Mouse (Mus musculus) limb, embryonic 13.5 days (tissue): Measurements from ENCODE around the gene Gm29666. TPM values are rescaled to one million over a fixed set of nuclear protein-coding genes. Genes with fewer than 3 reads are reported as not detected.

ENCODE experiments used
- ATAC-seq: fragments of 200-750 bp; cut with Nextera tagmentation; 2 replicates; pipeline ENCODE4 v1.8.0; 2017; ENCODE audit warnings: low read depth, moderate number of reproducible peaks, moderate TSS enrichment; ENCODE audit not compliant: low FRiP score
- H3K27ac ChIP-seq: fragments of 300-500 bp; sonication (generic); 2 replicates; pipeline ENCODE4 v1.5.1; 2015; ENCODE audit warnings: inconsistent platforms, mild to moderate bottlenecking, moderate library complexity
- H3K27me3 ChIP-seq: fragments of 300-500 bp; sonication (generic); 2 replicates; pipeline ENCODE4 v1.6.1; 2015; ENCODE audit warnings: mild to moderate bottlenecking, inconsistent platforms
- H3K36me3 ChIP-seq: fragments of 300-500 bp; sonication (generic); 2 replicates; pipeline ENCODE4 v1.6.1; 2015; ENCODE audit warnings: inconsistent platforms, mild to moderate bottlenecking, moderate library complexity
- H3K4me1 ChIP-seq: fragments of 300-500 bp; sonication (generic); 2 replicates; pipeline ENCODE4 v1.6.1; 2015; ENCODE audit warnings: inconsistent platforms
- H3K4me2 ChIP-seq: fragments of 300-500 bp; sonication (generic); replicated peaks from 2 replicates; pipeline ENCODE4 v1.6.1; 2015; ENCODE audit warnings: inconsistent platforms, mild to moderate bottlenecking, moderate library complexity
- H3K4me3 ChIP-seq: fragments of 300-500 bp; sonication (generic); 2 replicates; pipeline ENCODE4 v1.5.1; 2015; ENCODE audit warnings: moderate library complexity, mild to moderate bottlenecking, inconsistent platforms
- H3K9ac ChIP-seq: fragments of 300-500 bp; sonication (generic); 2 replicates; pipeline ENCODE4 v1.6.1; 2015; ENCODE audit warnings: mild to moderate bottlenecking, inconsistent platforms
- H3K9me3 ChIP-seq: fragments of 300-500 bp; sonication (generic); 2 replicates; pipeline ENCODE4 v1.6.1; 2016; ENCODE audit warnings: inconsistent platforms
- WGBS: fragments of 180-500 bp; shearing (Covaris S2); methylation state at CpG from one replicate; pipeline ENCODE4 v1.1.7; 2015; 5-methylcytosine and 5-hydroxymethylcytosine counted together
- polyA plus RNA-seq: library from polyadenylated mRNA; unstranded; fragments of >200 nt; fragmentation: Nextera tagmentation; extraction: Ambion mirVana; gene quantifications from 2 replicates; pipeline ENCODE4 v1.2.1, GENCODE M21; 2015

The Gm29666 gene
- polyA plus RNA-seq, 1 experiment from 2014 or later = 0.73 TPM

- Histone ChIP-seq H3K9ac (no peak overlapping the region), H3K4me1 (no peaks in the 10 kb centered on the region), H3K4me3 (no peak overlapping the region), H3K27me3 (no peaks in the 10 kb centered on the region), H3K9me3 (no peaks in the 10 kb centered on the region), H3K4me2 (no peak overlapping the region), H3K27ac (no peak overlapping the region; the same call in 1 of the 2 replicates), H3K36me3 (peaks cover 66% of the 10 kb centered on the region)
- 79% methylated on average over 5 of the region's 5 CpGs for WGBS
- no peak for ATAC-seq
These were observed 24.5 kb upstream of the Gm29666 start for GRCm38 (mm10) chr15:84944319-84944718.

GRCm38 (mm10) chr15:84942647-84943285 is 22.9 kb upstream of the Gm29666 start:
- Histone ChIP-seq H3K4me3 (no peak overlapping the region), H3K36me3 (peaks cover 66% of the 10 kb centered on the region), H3K27ac (no peak overlapping the region), H3K4me2 (no peak overlapping the region), H3K27me3 (no peaks in the 10 kb centered on the region), H3K9me3 (no peaks in the 10 kb centered on the region), H3K9ac (no peak overlapping the region), H3K4me1 (no peaks in the 10 kb centered on the region)
- ATAC-seq = no peak
- WGBS = 78% methylated on average over 11 of the region's 11 CpGs

GRCm38 (mm10) chr15:84940102-84940501 is 20.3 kb upstream of the Gm29666 start:
- no peak for ATAC-seq
- Histone ChIP-seq H3K4me2 (no peak overlapping the region), H3K36me3 (peaks cover 84% of the 10 kb centered on the region), H3K4me3 (no peak overlapping the region), H3K27me3 (no peaks in the 10 kb centered on the region), H3K27ac (no peak overlapping the region), H3K9ac (no peak overlapping the region), H3K4me1 (no peaks in the 10 kb centered on the region), H3K9me3 (no peaks in the 10 kb centered on the region)
- 82% methylated on average over 12 of the region's 12 CpGs for WGBS

GRCm38 (mm10) chr15:84934901-84935300 is 15.1 kb upstream of the Gm29666 start:
- 86% methylated on average over 16 of the region's 16 CpGs for WGBS
- Histone ChIP-seq H3K9me3 (no peaks in the 10 kb centered on the region), H3K4me2 (no peak overlapping the region), H3K27me3 (no peaks in the 10 kb centered on the region), H3K4me1 (no peaks in the 10 kb centered on the region), H3K4me3 (no peak overlapping the region), H3K36me3 (peaks cover 100% of the 10 kb centered on the region), H3K9ac (no peak overlapping the region), H3K27ac (no peak overlapping the region)
- ATAC-seq = no peak

GRCm38 (mm10) chr15:84932351-84932750 is 12.5 kb upstream of the Gm29666 start:
- H3K27ac ChIP-seq = no peak overlapping the region
- H3K4me1 ChIP-seq = no peaks in the 10 kb centered on the region
- no peak overlapping the region for H3K9ac ChIP-seq
- peaks cover 98% of the 10 kb centered on the region for H3K36me3 ChIP-seq
- no peak overlapping the region for H3K4me2 ChIP-seq
- H3K27me3 ChIP-seq = no peaks in the 10 kb centered on the region
- ATAC-seq = no peak
- no peaks in the 10 kb centered on the region for H3K9me3 ChIP-seq
- whole genome bisulfite sequencing = 57% methylated on average over 5 of the region's 5 CpGs
- H3K4me3 ChIP-seq = no peak overlapping the region

- H3K36me3 ChIP-seq = peaks cover 33% of the 10 kb centered on the region
- no peak overlapping the region for H3K9ac ChIP-seq
- no peak overlapping the region for H3K27ac ChIP-seq
- H3K27me3 ChIP-seq = no peaks in the 10 kb centered on the region
- peaks cover 29% of the 10 kb centered on the region for H3K4me1 ChIP-seq
- 64% methylated on average over 1 of the region's 1 CpGs for WGBS
- H3K4me2 ChIP-seq = peak overlapping the region; percentile 75
- peak overlapping the region; percentile 99; the same call in 1 of the 2 replicates for H3K4me3 ChIP-seq
- H3K9me3 ChIP-seq = no peaks in the 10 kb centered on the region
- no peak for ATAC-seq
These were observed 5.7 kb upstream of the Gm29666 start for GRCm38 (mm10) chr15:84925495-84926018.

GRCm38 (mm10) chr15:84924781-84925315 is 5.0 kb upstream of the Gm29666 start:
- Histone ChIP-seq H3K4me3 (peak overlapping the region; percentile 99), H3K27me3 (no peaks in the 10 kb centered on the region), H3K9me3 (no peaks in the 10 kb centered on the region), H3K27ac (no peak overlapping the region), H3K4me2 (peak overlapping the region; percentile 75), H3K9ac (peak overlapping the region; percentile 99), H3K4me1 (peaks cover 29% of the 10 kb centered on the region), H3K36me3 (peaks cover 25% of the 10 kb centered on the region)
- no peak for ATAC-seq
- WGBS = 11% methylated on average over 9 of the region's 9 CpGs

- H3K27ac ChIP-seq = peak overlapping the region; percentile 96
- peak overlapping the region; percentile 99 for H3K9ac ChIP-seq
- peak overlapping the region; percentile 99 for H3K4me3 ChIP-seq
- peak; percentile 82 for ATAC-seq
- H3K4me2 ChIP-seq = peak overlapping the region; percentile 75
- peaks cover 29% of the 10 kb centered on the region for H3K4me1 ChIP-seq
- under 1% methylated on average over 68 of the region's 68 CpGs for WGBS
- peaks cover 13% of the 10 kb centered on the region for H3K36me3 ChIP-seq
- H3K9me3 ChIP-seq = no peaks in the 10 kb centered on the region
- no peaks in the 10 kb centered on the region for H3K27me3 ChIP-seq
These were observed 3.8 kb upstream of the Gm29666 start for GRCm38 (mm10) chr15:84923508-84924181.

GRCm38 (mm10) chr15:84922884-84923507 is 3.2 kb upstream of the Gm29666 start, which contains the start of gene Nup50:
Nup50 (plus strand) TSS chr15:84923411.
- WGBS = under 1% methylated on average over 59 of the region's 60 CpGs
- Histone ChIP-seq H3K27me3 (no peaks in the 10 kb centered on the region), H3K9me3 (no peaks in the 10 kb centered on the region), H3K9ac (peak within 1 kb of the TSS; percentile 99), H3K27ac (peak within 1 kb of the TSS; percentile 96), H3K4me1 (peaks cover 29% of the 10 kb centered on the region), H3K4me2 (peak within 1 kb of the TSS; percentile 83), H3K4me3 (peak within 1 kb of the TSS; percentile 99), H3K36me3 (peaks cover 8% of the 10 kb centered on the region)
- peak; percentile 92 for ATAC-seq

- no peaks in the 10 kb centered on the region for H3K27me3 ChIP-seq
- no peak overlapping the region for H3K4me2 ChIP-seq
- H3K4me3 ChIP-seq = no peak overlapping the region
- peaks cover 4% of the 10 kb centered on the region; the same call in 1 of the 2 replicates for H3K36me3 ChIP-seq
- no peak overlapping the region for H3K27ac ChIP-seq
- no peak overlapping the region for H3K9ac ChIP-seq
- H3K4me1 ChIP-seq = no peaks in the 10 kb centered on the region
- H3K9me3 ChIP-seq = peaks cover 13% of the 10 kb centered on the region
- WGBS = 89% methylated on average over 3 of the region's 3 CpGs
- no peak for ATAC-seq
These were observed 6.6 kb downstream of the Gm29666 start for GRCm38 (mm10) chr15:84913201-84913600.

GRCm38 (mm10) chr15:84903843-84904385 is 15.9 kb downstream of the Gm29666 start:
- no peak for ATAC-seq
- no peak overlapping the region for H3K4me3 ChIP-seq
- H3K4me1 ChIP-seq = no peaks in the 10 kb centered on the region
- no peak overlapping the region for H3K4me2 ChIP-seq
- H3K27ac ChIP-seq = no peak overlapping the region
- H3K36me3 ChIP-seq = no peaks in the 10 kb centered on the region
- no peaks in the 10 kb centered on the region for H3K9me3 ChIP-seq
- no peak overlapping the region for H3K9ac ChIP-seq
- WGBS = 74% methylated on average over 7 of the region's 7 CpGs
- H3K27me3 ChIP-seq = no peaks in the 10 kb centered on the region
